Mouse (Mus musculus): Measurements from ENCODE around the gene Dand5.
"Not testable (repeated sequence)": the region's sequence is repeated elsewhere in the genome, so short reads cannot be mapped to it uniquely, and the experiment has no call there.

Dand5 gene

DNA sequence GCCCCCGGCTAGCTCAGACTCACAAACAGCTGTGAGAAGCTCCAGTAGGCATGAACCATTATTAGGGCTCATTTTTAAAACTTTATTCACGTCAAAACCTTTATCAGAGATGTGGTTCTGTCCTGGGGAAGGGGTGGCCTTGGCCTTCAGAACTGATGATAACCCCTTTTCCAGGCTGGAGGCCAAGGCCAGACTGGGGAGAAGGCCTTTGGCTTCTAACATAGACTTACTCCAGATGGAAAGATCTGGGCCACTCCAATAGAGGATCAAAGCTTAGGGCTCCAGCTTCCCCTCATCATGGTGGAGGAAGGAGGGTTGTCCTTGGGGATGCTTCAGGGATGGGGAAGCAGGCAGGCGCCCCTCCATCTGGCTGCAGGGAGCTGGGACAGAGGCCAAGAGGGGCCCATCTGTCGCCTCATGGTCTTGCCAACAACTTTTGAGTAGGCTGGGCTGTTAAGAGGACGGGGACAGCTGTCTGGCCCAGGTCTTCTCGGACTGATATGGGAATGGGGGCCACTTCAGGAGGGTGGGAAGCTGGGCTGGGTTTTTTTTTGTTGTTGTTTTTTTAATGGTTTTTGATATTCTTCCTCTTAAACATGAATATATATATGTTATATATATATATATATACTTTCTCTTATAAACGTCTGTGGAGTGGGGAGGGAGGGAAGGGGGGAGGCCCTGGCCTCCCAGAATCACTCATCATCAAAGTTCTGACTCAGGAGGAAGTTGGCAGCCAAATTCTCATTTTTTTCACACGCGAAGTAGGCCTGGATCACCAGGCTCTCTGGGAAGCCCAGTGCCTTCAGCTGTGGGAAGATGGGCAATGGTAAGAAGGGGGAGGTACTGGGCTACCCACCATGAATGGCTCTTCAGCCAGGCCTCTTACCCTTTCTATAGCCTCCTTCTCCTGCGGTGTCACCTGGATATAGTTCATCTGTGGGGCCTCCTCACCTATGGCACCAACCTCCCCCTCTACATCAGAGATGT lies 12.5 kb upstream of the Dand5 start:
- DNase-seq (ENCODE audit: low read depth, low spot score), result no peak

DNA sequence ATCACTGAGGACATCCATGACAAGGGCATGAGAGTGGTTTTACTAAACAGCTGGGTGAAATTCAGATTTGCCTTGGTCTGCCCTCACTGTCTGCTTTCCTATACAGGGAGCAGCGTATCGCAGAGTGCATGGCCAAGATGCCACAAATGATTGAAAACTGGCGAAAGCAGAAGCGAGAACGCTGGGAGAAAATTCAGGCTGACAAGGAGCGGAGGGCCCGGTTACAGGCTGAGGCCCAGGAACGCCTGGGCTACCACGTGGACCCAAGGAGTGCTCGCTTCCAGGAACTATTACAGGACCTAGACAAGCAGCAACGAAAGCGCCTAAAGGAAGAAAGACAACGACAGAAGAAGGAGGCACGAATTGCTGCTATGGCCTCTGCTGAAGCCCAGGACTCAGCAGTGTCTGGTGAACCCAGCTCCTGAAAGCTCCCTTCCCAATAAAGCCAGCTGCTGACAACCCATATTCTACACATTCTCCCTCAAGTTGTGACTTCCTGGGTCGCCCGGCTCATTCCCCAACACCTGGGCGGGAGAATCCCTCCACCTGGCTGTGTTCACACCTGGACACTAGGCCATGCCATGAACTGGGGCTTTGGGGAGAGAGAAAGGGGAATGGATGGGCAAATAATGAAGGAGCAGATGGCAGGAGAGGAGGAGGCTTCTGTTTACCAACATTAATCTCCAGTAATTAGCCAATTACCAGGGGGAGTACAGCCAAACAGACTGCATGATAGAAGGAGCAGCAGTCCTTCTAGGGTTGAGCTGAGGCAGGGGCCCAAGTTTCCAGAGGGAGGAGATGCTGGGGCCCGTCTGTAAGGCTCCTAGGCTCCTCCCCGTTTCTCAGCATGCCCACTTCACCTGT lies 11.6 kb upstream of the Dand5 start:
- no peak for DNase-seq (ENCODE audit: low read depth, low spot score)

DNA sequence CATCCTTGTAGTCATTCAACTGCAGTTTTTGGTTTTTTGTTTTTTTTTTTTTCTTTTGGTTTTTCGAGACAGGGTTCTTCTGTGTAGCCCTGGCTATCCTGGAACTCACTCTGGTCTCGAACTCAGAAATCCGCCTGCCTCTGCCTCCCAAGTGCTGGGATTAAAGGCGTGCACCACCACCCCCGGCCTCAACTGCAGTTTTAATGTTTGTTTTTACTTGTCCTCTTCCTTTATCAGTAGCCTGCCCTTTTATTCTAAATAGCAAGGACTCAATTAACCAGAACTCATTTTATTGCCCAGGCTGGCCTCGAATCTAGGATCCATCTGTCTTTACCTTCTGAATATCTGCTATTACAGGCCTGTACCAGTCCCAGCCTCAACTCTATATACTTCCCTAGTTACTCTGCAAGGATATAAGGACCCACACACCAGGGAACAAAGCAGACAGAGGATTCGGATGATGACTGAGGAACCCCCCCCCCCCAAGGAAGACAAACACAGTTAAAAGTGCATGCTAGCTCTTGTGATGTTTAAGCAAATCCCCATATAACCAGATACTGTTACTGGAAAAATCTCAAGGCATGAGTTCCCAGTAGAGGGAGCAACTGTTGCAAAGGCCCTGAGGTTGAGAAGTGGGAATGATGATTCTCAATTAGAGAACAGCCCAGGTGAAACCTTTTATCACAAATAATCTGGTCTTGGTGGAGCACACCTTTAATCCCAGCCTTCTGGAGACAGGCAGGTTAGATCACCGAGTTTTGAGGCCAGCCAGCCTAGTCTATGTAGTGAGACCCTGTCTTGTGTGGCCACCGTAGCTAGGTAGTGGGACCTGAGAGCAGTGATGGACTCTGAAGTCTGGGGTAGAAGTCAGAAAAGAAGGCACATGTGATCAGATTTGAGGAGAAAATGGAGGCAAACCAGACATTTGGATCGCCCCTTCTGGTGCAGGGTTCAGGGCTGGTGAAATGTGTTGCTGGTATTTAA lies 10.4 kb upstream of the Dand5 start:
- DNase-seq (ENCODE audit: low read depth, low spot score), result no peak

DNA sequence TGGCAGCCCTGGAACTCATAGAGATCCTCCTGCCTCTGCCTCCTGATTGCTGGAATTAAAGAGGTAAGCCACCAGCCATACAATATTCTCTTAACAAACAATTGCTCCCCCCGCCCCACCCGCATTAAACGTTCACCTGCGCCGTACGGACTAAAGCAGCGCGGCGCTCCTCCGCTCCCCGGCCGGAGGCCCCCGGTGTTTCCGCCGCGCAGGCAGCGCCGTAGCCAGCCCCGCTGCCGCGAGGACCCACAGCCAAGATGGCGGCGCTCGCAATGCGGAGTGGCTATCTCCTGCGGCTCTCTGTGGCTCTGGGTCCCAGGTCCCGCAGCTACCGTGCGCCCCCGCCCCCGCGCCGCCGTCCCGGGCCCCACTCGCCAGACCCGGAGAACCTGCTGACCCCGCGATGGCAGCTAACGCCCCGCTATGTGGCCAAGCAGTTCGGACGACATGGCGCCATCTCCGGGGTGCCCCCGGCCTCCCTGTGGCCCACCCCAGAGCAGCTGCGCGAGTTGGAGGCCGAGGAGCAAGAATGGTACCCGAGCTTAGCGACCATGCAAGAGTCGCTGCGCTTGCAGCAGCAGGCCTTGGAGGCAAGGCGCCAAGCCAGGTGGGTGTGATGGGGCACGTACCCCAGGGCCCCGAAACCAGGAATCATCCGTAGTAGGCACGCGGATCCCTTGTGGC lies 9.6 kb upstream of the Dand5 start:
- peak; percentile 77 for DNase-seq (ENCODE audit: low read depth, low spot score)

DNA sequence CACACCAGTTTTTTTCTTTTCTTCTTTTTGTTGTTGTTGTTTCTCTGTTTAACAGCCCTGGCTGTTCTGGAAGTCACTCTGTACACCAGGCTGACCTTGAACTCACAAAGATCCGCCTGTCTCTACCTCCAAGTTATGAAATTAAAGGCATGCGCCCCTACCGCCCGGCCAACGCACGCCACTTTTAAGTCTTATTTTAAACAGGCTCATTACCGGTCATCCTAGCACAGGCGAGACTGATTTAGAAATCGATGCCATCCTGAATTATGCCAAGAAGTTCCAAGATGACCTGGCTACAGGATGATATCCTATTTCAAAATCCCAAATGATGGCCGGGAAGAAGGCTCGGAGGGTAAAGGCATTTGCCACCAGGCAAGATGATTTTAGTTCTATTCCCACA lies 8.9 kb upstream of the Dand5 start, which contains the start of gene Gadd45gip1:
Gene Gadd45gip1 (plus strand): TSS at position 33 of the 400 bp plus-strand sequence.
- peak; percentile 75 for DNase-seq (ENCODE audit: low read depth, low spot score)

DNA sequence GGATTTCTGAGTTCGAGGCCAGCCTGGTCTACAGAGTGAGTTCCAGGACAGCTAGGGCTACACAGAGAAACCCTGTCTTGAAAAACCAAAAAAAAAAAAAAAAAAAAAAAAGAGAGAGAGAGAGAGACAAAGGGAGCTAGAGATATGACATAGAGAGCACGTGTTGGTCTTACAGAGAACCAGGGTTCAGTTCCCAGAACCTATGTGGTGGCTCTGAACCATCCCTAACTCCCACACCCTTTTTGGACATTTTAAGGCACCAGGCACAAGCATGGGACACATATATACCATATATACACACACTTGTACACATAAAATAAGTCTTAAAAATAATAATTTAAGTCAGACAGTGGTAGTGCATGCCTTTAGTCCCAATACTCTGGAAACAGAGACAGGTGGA lies 3.9 kb upstream of the Dand5 start:
- DNase-seq (ENCODE audit: low read depth, low spot score), result not testable (repeated sequence)

DNA sequence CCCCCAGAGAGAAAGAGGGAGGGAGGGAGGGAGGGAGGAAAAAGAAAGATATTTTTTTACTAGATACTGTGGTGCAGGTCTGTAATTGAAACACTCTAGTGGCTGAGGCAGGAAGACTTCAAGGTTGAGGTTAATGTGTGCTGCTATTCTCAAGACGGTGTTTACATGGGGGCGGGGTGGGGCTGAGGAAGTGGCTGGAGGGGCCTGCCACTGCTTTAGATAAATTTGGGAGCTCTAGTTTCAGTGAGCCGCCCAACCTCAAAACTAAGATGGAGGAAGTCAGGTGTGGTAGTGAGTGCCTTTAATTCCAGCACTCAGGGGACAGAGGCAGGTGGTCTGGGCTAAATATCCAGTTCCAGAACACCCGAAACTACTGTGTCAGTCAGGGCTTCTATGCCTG lies 3.0 kb upstream of the Dand5 start:
- DNase-seq (ENCODE audit: low read depth, low spot score), result no peak

DNA sequence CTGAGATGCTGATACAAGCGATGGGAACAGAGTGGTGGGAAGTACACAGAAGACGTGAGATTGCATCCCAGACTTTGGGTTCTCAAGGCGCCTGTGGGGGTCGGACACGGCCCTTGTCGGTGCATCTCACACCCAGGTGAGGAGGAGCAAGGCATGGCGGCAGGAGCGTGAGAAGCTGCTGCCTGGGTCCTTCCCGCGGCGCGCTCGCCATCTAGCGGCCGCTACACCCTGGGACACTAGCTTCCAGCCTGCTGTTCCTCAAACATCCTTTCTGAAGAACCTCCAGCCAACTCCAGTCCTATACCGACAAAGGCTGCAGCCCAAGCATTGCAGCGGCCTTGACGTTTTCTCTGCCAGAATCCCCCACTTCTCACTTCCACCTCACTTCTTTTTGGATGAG lies 1.0 kb upstream of the Dand5 start:
- DNase-seq (ENCODE audit: low read depth, low spot score), result no peak

DNA sequence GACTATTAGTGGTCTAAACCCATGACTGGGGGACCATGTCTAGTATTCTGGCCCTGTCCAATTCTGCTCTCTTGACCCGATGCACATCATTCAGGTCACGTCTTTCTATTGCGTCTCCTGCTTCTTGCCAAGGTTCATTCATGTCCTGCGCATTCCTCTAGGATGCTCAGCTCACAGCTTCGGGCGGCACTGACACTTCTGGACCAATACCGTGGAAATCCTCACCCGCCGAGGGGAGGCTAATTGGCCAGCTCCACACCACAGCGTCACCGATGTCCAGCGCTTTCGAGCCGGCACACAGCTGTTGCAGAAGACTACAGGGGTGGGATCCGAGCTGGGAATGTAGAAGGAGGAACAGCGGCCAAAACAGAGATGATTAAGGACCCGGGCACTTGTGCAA lies 6.5 kb downstream of the Dand5 start:
- no peak for DNase-seq (ENCODE audit: low read depth, low spot score)

DNA sequence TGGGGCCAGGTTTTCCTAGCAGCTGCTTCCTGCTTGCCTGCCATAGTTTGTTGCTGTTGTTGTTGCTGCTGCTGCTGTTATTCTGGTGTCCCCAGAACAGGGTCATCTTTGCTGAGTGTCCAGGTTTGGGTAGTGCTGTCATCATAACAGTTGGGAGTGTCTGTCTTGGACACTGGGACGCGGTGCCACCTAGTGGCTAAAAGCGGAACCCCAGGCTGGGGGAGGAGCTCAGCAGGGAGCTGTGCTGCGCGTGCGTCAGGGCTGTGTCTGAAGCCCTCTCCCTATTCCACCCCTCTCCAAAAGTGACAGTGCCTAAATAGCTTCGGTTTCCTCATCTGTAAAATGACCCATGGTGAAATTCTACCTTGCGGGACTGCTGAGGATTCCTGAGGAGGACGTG lies 7.1 kb downstream of the Dand5 start:
- peak; percentile 83 for DNase-seq (ENCODE audit: low read depth, low spot score)

DNA sequence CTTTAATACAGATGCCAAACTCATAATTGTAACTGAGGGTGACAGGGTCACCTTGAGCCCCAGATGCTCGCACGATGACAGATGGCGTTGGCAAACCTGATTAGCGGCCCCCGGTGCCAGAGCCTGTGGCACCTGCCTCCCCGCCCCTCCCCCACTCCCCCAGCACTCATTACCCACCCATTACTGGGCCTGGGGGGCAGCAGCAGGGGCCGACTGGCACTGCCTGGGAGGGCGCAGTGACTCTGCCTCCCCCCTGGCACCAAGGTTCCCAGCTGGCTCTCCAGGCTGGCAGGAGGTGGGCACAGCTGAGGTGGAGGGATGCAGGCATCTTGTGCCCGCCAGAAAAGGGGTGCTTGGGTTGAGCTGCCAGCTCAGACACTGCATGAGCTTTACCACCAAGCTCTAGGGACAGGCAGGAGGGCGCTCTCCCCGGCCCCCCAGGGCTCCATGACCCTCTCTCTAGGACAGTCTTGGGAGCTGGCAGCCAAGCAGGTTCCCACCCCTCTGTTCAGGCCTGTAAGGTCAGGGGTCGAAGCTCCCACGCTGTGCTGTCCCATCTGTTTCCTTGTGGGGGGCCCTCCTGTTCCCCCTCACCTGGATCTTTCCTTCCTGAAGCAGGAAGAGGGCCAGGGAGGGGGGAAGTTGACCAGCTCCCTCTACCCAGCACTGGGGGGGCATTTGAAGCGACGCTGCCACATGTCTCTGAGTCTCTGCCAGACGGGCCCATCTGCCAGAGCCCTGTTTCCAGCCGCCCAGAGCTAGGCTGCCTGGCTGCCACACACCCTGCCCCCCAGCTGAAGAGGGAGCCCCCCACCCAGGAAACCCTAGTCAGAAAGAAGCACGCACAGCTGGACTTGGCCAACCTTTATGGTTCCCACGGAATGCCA lies 7.8 kb downstream of the Dand5 start:
- no peak for DNase-seq (ENCODE audit: low read depth, low spot score)

DNA sequence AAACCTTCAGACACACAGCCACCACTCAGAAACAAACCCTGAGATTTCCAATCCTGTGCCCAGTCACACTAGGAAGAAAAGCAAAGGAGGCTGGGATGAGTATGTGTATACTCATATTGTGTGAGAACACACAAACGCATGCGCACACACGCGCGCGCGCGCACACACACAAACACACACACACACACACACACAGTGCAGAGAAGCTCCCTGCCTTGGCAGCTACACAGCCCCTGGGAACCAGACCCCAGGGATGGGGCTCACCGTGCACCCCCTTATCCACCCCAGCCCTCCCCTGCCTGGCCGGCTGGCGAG lies 8.4 kb downstream of the Dand5 start:
- DNase-seq (ENCODE audit: low read depth, low spot score), result no peak

DNA sequence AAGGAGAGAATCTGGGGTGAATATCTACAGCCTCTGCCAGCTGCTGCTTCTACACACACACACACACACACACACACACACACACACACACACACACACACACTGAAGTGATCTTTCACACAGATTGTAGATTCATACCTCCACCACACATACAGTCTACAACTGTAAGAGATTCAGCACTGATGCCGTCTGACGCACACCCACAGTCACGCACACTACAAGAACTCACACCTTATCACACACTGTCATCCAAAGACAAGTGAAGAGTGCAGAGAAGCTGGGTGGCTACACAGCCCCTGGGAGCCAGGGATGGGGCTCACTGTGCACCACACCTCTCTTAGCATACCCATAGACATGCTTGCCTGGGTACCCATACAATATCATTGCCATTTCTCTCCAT lies 8.8 kb downstream of the Dand5 start:
- no peak for DNase-seq (ENCODE audit: low read depth, low spot score)

DNA sequence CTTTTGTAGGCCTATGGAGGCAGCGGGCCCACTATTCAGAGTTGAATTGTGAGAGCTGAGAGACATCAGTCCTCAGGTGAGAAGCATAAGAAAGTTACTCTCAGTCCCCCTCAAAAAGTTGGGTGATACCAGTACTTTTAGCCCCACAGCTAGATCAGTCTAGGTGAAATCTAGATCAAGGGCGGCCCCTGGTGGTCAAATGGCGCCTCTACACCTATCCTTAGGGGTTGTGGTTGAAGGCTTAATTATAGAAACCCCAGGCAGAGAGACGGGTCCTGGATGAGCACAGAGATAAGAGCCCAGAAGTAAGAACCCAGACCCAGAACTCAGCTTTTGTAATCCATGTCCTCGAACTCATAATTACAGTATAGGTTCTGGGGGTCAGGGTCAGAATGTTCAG lies 9.6 kb downstream of the Dand5 start:
- DNase-seq (ENCODE audit: low read depth, low spot score), result peak; percentile 79

DNA sequence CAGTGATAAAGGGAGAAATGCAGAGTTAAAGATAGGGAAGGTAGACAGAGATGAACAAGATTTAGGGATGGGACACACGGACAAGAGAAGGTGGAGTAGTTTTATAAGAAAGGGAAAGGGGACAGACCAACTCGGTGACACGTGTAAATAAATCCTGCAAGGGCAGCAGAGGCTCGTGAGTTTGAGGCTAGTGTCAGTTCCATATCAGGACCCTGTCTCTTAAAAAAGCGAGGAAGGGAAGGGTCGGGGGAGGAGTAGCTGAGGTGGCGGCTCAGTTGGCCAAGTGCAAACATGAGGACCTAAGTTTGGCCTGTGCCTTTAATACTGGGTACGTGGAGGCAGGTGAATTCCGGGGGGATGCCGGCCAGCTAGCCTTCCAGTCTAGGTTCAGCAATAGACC lies 11.3 kb downstream of the Dand5 start:
- no peak for DNase-seq (ENCODE audit: low read depth, low spot score)

DNA sequence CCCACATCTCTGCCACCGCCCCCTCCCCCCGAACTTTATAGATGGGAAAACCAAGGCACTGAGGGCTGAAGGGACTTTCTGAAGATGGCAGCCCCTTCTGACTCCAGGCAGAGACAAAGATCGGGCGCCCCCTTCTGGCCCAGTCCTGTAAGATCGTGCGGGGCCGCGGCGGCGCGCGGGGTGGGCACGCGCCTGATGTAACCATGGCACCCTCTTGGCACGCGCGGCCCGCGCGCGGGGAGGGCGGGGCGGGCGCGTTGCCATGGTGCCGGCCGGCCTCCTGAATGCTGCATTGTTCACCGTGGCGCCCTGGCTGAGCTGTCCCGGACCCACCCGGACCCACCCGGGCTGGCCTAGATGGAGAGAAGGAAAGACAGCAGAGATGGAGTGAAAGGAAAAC lies 11.7 kb downstream of the Dand5 start:
- DNase-seq (ENCODE audit: low read depth, low spot score), result peak; percentile 61

DNA sequence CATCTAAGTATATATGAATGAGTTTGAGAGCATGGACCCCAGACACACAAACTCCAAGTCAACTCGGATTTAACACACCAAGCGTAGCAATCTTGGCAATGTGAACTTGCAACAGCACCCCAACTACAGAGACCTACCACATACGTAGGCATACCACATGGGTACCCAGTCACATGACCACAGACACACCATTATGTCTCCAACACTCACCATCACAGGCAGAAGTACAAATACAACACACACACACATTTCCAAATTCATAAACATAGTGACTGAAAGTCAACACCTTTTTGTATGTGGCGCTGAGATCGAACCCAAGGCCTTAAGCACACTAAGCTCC lies 12.7 kb downstream of the Dand5 start:
- DNase-seq (ENCODE audit: low read depth, low spot score), result no peak

DNA sequence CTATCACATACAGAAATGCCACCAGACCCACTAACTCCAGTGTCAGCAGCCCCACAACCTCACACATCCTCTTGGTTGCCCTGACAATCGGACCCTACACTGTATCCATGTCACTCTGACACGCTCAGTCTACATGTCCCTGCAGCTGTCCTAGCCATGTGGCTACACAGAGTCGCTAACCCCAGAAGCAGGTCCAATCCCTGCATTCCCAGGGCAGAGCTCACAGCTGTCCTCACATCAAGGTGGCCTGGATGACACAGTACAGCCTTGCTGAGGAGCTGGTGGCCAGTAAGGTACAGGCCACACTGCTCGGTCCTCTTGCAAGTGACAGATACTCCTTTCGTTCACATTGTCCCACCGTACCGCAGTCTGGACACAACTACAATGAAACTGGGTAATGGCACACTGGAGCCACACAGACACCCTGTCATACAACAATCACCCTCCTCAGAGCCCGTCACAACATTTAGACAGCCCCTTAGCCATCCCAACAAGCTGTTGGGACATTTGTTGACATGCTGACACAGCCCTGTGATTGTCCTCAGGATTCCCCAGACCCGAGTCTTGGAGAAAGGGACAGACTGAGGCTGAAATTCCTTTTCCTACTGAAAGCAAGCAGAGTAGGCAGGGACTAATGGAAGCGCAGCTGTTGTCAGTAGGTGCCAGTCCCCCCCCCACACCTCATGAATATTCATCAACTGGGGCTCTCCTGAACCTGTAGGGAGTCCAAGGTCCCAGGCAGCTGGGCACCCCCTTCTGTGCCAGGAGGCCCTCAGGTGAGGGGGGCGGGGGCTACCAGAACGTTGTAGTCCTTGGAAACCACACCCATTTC lies 13.3 kb downstream of the Dand5 start:
- no peak for DNase-seq (ENCODE audit: low read depth, low spot score)

DNA sequence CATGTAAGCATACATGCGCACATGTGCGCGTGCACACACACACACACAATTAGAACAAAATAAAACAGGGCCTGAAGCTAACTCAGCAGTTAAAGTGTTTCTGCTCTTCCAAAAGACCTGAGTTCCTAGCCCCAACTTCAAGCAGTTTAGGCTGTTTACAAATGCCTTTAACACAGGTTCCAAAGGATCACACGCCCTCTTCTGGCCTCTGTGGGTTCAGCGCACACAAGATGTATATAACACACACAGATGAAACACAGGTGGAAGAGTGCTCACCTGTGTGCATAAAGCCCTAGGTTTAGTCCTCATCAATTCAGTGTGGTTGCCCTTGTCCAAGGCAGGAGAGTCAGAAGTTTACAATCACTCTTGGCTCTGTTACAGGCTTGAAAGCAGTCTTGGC lies 16.6 kb downstream of the Dand5 start:
- no peak for DNase-seq (ENCODE audit: low read depth, low spot score)

All from c-Kit-negative CD71-positive TER-119-positive erythroid progenitor cells, embryonic 14.5 days (primary cell).